Comparison of ENCODE assay signal across 8 mouse cellular contexts in the genomic region with DNA sequence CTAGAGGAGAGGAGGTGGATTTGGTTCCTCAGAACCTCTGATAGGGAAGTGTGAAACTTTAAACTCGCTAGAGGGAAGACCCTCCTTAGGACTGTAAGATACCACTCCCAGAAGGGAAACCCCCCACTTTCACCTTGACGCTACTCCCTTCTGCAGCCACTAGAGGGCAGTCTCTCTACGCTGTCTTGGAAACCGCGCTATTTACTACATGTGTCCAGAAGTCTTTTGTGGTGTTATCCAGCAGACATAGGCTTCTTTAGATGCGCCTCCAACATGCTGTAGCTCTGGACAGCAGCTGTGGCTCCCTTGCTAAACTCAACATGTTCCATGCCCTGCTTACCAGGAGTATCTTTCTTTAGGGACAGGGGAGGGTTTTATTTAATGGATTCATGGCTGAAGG. TPM values are rescaled to one million over a fixed set of nuclear protein-coding genes. Genes with fewer than 3 reads are reported as not detected.
DNase-seq lines count a peak whose midpoint lies in the region; ATAC-seq and TF ChIP-seq lines count a peak whose summit lies in the region.
"Had no signal": no experiment of that assay in that cellular context is flagged by ENCODE, and none has a peak within 500 bp of the region (broad histone marks: within the 10 kb centered on the region; RNA-seq: fewer than 3 reads in every experiment).

No protein-coding gene starts in this region.

- H3K9me3 ChIP-seq in kidney, embryonic 14.5 days (ENCODE audit: control insufficient read depth, low read length) = no peaks in the 10 kb centered on the region
- no peaks in the 10 kb centered on the region for H3K9me3 ChIP-seq in lung, embryonic 15.5 days
- H3K9me3 ChIP-seq: liver, embryonic 13.5 days had no signal

- no peaks in the 10 kb centered on the region for H3K79me3 ChIP-seq in C2C12 (ENCODE audit: low read depth)

- no peak overlapping the region for H3K4me2 ChIP-seq in kidney, embryonic 14.5 days (replicated peaks; ENCODE audit: low read depth, low read length)
- H3K4me2 ChIP-seq in lung, embryonic 15.5 days = no peak overlapping the region
- H3K4me2 ChIP-seq: liver, embryonic 13.5 days had no signal

- H3ac ChIP-seq in C2C12 (ENCODE audit: control insufficient read depth, insufficient read length, low read depth) = no peak overlapping the region

- no peak overlapping the region for H3K9ac ChIP-seq in kidney, embryonic 14.5 days (ENCODE audit: low read depth, low read length)
- H3K9ac ChIP-seq in lung, embryonic 15.5 days = no peak overlapping the region
- H3K9ac ChIP-seq: liver, embryonic 13.5 days had no signal

- WGBS in kidney, embryonic 14.5 days = 2% methylated on average over 6 of the region's 6 CpGs
- 3% methylated on average over 6 of the region's 6 CpGs for WGBS in lung, embryonic 15.5 days

- H3K27me3 ChIP-seq in C2C12 (ENCODE audit: control insufficient read depth, insufficient read depth, insufficient read length) = peaks cover 55% of the 10 kb centered on the region
- no peaks in the 10 kb centered on the region; the same call in 1 of the 2 replicates for H3K27me3 ChIP-seq in kidney, embryonic 14.5 days (ENCODE audit: control insufficient read depth, insufficient read depth, low read length)
- no peaks in the 10 kb centered on the region for H3K27me3 ChIP-seq in lung, embryonic 15.5 days
- H3K27me3 ChIP-seq: liver, embryonic 13.5 days had no signal

- H3K79me2 ChIP-seq in C2C12 (ENCODE audit: control insufficient read depth, insufficient read depth) = no peaks in the 10 kb centered on the region

- peak; percentile 83 for DNase-seq in ES-CJ7 (ENCODE audit: low read depth, low spot score)
- peak; percentile 36 to 65 for DNase-seq in cerebellum, adult 18-20 months
- peak; percentile 88 for DNase-seq in forelimb bud, embryonic 11.5 days (ENCODE audit: low read depth, low spot score)
- peak; percentile 85 for DNase-seq in retina, postnatal 1 day
- DNase-seq: liver, embryonic 13.5 days had no signal

- H3K4me1 ChIP-seq in kidney, embryonic 14.5 days (ENCODE audit: control insufficient read depth, insufficient read depth, low read length) = no peaks in the 10 kb centered on the region
- H3K4me1 ChIP-seq in lung, embryonic 15.5 days = no peaks in the 10 kb centered on the region
- H3K4me1 ChIP-seq: liver, embryonic 13.5 days had no signal

- peak; percentile 33 for TF ChIP-seq CTCF in C2C12 (IDR thresholded peaks at IDR 0.05; ENCODE audit: control insufficient read depth, insufficient read depth, insufficient read length)

- ATAC-seq in kidney, embryonic 14.5 days (ENCODE audit: low FRiP score, low TSS enrichment) = 0 out of 2 replicates have a peak, but pooled peaks have one; percentile 74
- ATAC-seq in lung, embryonic 15.5 days (ENCODE audit: borderline replicate concordance, extremely low read depth, low FRiP score, low TSS enrichment) = peak; percentile 72; the same call in 1 of the 2 replicates

- no peaks in the 10 kb centered on the region for H3K36me3 ChIP-seq in C2C12 (ENCODE audit: control insufficient read depth, insufficient read depth)
- no peaks in the 10 kb centered on the region for H3K36me3 ChIP-seq in kidney, embryonic 14.5 days (ENCODE audit: control insufficient read depth, insufficient read depth, low read length)
- H3K36me3 ChIP-seq in lung, embryonic 15.5 days = no peaks in the 10 kb centered on the region
- H3K36me3 ChIP-seq: liver, embryonic 13.5 days had no signal

- no peak overlapping the region for H3K27ac ChIP-seq in kidney, embryonic 14.5 days (ENCODE audit: low read depth, low read length)
- no peak overlapping the region for H3K27ac ChIP-seq in lung, embryonic 15.5 days
- H3K27ac ChIP-seq: liver, embryonic 13.5 days had no signal

- H3K4me3 ChIP-seq in C2C12 (ENCODE audit: insufficient read depth, poor library complexity, severe bottlenecking) = no peak overlapping the region
- H3K4me3 ChIP-seq in kidney, embryonic 14.5 days (ENCODE audit: low read length) = no peak overlapping the region
- H3K4me3 ChIP-seq in lung, embryonic 15.5 days = no peak overlapping the region
- H3K4me3 ChIP-seq: liver, embryonic 13.5 days had no signal

TF ChIP-seq in C2C12, 6 proteins besides CTCF, POLR2A, EP300 and RAD21:
- TF ChIP-seq USF1 (IDR thresholded peaks at IDR 0.05; ENCODE audit: low read depth) (no peak), MAX (IDR thresholded peaks at IDR 0.05) (no peak), FOSL1 (IDR thresholded peaks at IDR 0.05; ENCODE audit: insufficient read depth, low read length, poor library complexity, severe bottlenecking) (no peak), MYOD1 (IDR thresholded peaks at IDR 0.05; ENCODE audit: control insufficient read depth, insufficient read length, low read depth) (no peak), MYOG (IDR thresholded peaks at IDR 0.05; ENCODE audit: control insufficient read depth, extremely low read depth, insufficient read length) (no peak), CEBPB (IDR thresholded peaks at IDR 0.05; ENCODE audit: low read depth) (no peak)

RNA-seq across cellular contexts. Expression of gene H2afy2, which starts 54.8 kb away (rescaled TPM):
- 10.5 TPM for polyA plus RNA-seq in C2C12 (2012; fragmentation: generic; extraction: Trizol)
- polyA plus RNA-seq in kidney, embryonic 14.5 days (2014; fragmentation: Nextera tagmentation; extraction: Ambion mirVana) = 118 and 130 TPM in 2 replicates
- polyA plus RNA-seq in lung, embryonic 15.5 days (2015; fragmentation: Nextera tagmentation; extraction: Ambion mirVana) = 137 and 141 TPM in 2 replicates

Comparison
In these comparisons a context has a peak if more than half of its experiments do, and no peak if none do; other contexts are left out.
1. RNA of gene H2afy2, which starts 54.8 kb away (polyA plus RNA-seq): 137 to 141 TPM in lung, embryonic 15.5 days and 118 to 130 TPM in kidney, embryonic 14.5 days; 10.5 TPM in C2C12 (single experiment); every median in the first group is over 10 times any median in the second.
2. Peak in every context shown above with its lines, with median percentiles within 50 percentile points of each other: DNase-seq.